Mouse (Mus musculus) gastrocnemius, postnatal 25 days (tissue): ENCODE measurements around the gene Wscd1. TPM values are rescaled to one million over a fixed set of nuclear protein-coding genes. Genes with fewer than 3 reads are reported as not detected.

Source experiments
- DNase-seq: peaks from one replicate; pipeline ENCODE4 v3.0.0; 2022
- long read RNA-seq, 2 experiments: library from polyadenylated mRNA; stranded (forward); transcript quantifications; one replicate each; pipeline ENCODE4 v2.0.0; 2021
- total RNA-seq, 2 experiments: library from RNA; stranded (reverse); gene quantifications; 1 replicate in 1 of 2; 2 replicates in 1 of 2; pipeline ENCODE4 v1.2.3; 2021

Wscd1 gene
- 1 to 10 TPM; 2.6 to 3.1 TPM for total RNA-seq
- long read RNA-seq, experiment 1, partial matches to known transcripts: 1 of 4 reads
- long read RNA-seq, experiment 1, other reads (novel, unspliced or antisense): 1 of 4 reads
- long read RNA-seq, experiment 2, partial matches to known transcripts: 1 of 2 reads
- long read RNA-seq, experiment 2, other reads (novel, unspliced or antisense): 0 of 2 reads

- DNase-seq: no peak
Measured at GRCm38 (mm10) chr11:71749671-71750070, at the start of gene Wscd1. Gene Wscd1, plus strand, starts transcription at chr11:71749920.

- DNase-seq: no peak
Measured at GRCm38 (mm10) chr11:71728066-71728465, 21.7 kb upstream of the Wscd1 start.

GRCm38 (mm10) chr11:71729287-71729686 is 20.4 kb upstream of the Wscd1 start:
- DNase-seq: no peak

GRCm38 (mm10) chr11:71733771-71734170 is 15.9 kb upstream of the Wscd1 start:
- no peak for DNase-seq

- no peak for DNase-seq
Measured at GRCm38 (mm10) chr11:71737106-71737505, 12.6 kb upstream of the Wscd1 start.

- DNase-seq: no peak
Measured at GRCm38 (mm10) chr11:71738501-71739045, 11.1 kb upstream of the Wscd1 start.

GRCm38 (mm10) chr11:71745875-71746274 is 3.8 kb upstream of the Wscd1 start:
- no peak for DNase-seq

- no peak for DNase-seq
Measured at GRCm38 (mm10) chr11:71747719-71748118, 2.0 kb upstream of the Wscd1 start.

- peak; percentile 31 for DNase-seq
Measured at GRCm38 (mm10) chr11:71750534-71751173, 934 bp downstream of the Wscd1 start.

GRCm38 (mm10) chr11:71751174-71751611 is 1.5 kb downstream of the Wscd1 start:
- peak; percentile 21 for DNase-seq

- DNase-seq: no peak
Measured at GRCm38 (mm10) chr11:71751689-71752088, 2.0 kb downstream of the Wscd1 start.

GRCm38 (mm10) chr11:71752626-71753025 is 2.9 kb downstream of the Wscd1 start:
- DNase-seq: no peak

- DNase-seq: no peak
Measured at GRCm38 (mm10) chr11:71755115-71755514, 5.4 kb downstream of the Wscd1 start.

- DNase-seq: no peak
Measured at GRCm38 (mm10) chr11:71756325-71756724, 6.6 kb downstream of the Wscd1 start.

GRCm38 (mm10) chr11:71758211-71759110 is 8.7 kb downstream of the Wscd1 start:
- no peak for DNase-seq

- DNase-seq: no peak
Measured at GRCm38 (mm10) chr11:71760991-71761390, 11.3 kb downstream of the Wscd1 start.

- DNase-seq: peak; percentile 22
Measured at GRCm38 (mm10) chr11:71763154-71763553, 13.4 kb downstream of the Wscd1 start.

- DNase-seq: no peak
Measured at GRCm38 (mm10) chr11:71763651-71764275, 14.0 kb downstream of the Wscd1 start.

- no peak for DNase-seq
Measured at GRCm38 (mm10) chr11:71764743-71765142, 15.0 kb downstream of the Wscd1 start.

GRCm38 (mm10) chr11:71765335-71765734 is 15.6 kb downstream of the Wscd1 start:
- no peak for DNase-seq

GRCm38 (mm10) chr11:71766380-71766779 is 16.7 kb downstream of the Wscd1 start:
- no peak for DNase-seq

GRCm38 (mm10) chr11:71767726-71768125 is 18.0 kb downstream of the Wscd1 start:
- no peak for DNase-seq
